Mouse (Mus musculus) megakaryocyte, embryonic 14.5 days (primary cell): ENCODE measurements around the gene Vps41.

Experiments
- FLI1 ChIP-seq: IDR thresholded peaks from 2 replicates; pipeline ENCODE4 v1.6.1; 2012; ENCODE audit warnings: low read length, inconsistent platforms, mixed read lengths
- GATA1 ChIP-seq: IDR thresholded peaks from 3 replicates; pipeline ENCODE4 v1.6.1; 2012; ENCODE audit warnings: mixed read lengths, low read length, inconsistent platforms, borderline replicate concordance

- TF ChIP-seq GATA1, result no peak
- no peak for TF ChIP-seq FLI1
These were observed 68.6 kb downstream of the Vps41 start for GRCm38 (mm10) chr13:18785702-18786101.
